Mouse (Mus musculus) heart, postnatal 0 days (tissue): Measurements from ENCODE around the gene Nim1k.

Experiments used
- CTCF ChIP-seq: IDR thresholded peaks from 2 replicates; pipeline ENCODE4 v1.5.1; 2016; ENCODE audit warnings: antibody characterized with exemption, control low read depth, low read depth
- EP300 ChIP-seq: IDR thresholded peaks from 2 replicates; pipeline ENCODE4 v1.6.1; 2016; ENCODE audit warnings: antibody characterized with exemption, low read depth

DNA sequence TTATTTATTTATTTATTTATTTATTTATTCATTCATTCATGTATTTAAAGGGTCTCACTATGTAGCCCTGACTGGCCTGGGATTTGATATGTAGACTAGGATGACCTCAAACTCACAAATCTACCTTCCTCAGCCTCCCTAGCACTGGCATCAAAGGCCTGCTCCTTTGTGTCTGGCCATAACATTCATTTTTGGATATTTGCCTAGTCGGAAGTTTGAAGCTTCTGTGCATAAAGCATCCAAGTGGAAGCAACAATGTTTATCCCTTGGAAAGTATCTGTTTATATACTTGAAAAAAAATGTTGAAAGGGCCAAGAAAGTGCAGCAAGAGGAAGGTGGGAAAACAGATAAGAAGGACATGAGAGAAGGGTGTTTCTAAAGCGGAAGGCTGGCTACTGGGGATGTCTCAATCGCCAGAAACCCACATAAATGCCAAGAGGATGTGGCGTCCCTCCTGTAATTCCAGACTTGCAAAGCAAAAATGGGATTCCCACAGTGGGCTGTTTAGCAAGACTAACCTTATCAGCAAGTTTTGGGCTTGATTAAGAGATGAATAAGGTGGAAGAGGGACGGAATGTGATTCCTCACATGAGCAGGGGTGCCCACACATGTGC lies 37.2 kb upstream of the Nim1k start:
- TF ChIP-seq CTCF, result no peak
- TF ChIP-seq EP300, result no peak
